Mouse (Mus musculus): ENCODE results near the gene Nfia. TPM values are rescaled to one million over a fixed set of nuclear protein-coding genes. Genes with fewer than 3 reads are reported as not detected.

Gene Nfia
- 10 to 100 TPM; 11.0 to 19.2 (median 15.7) TPM for polyA plus RNA-seq (2017; shearing (Covaris generic))

- peak; percentile 1 for ATAC-seq
Measured at GRCm38 (mm10) chr4:97772641-97773040, at the start of gene Nfia. Nfia (plus strand) TSS chr4:97772734.

- no peak for ATAC-seq
Measured at GRCm38 (mm10) chr4:97723374-97723773, 49.2 kb upstream of the Nfia start.

GRCm38 (mm10) chr4:97728520-97728919 is 44.0 kb upstream of the Nfia start:
- no peak for ATAC-seq

DNA sequence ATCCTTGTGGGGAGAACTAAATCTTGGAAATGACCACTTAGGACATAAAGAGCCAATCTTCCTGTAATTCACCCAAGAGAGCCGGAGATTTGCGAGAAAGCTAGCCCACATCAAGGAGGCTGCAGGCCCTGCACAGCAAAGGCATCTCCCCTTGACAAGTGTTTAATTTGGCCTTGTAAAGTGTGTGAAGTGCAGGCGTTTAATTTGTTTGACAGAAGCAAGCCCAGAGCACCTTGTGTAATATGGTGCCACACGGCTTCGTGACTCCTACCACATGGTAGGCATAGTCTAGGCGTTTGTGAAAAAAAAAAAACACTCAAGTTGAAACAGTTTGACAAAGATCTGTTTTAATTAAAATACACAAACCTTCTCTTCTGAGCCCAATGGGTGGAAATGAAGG is 42.5 kb upstream of the Nfia start:
- no peak for ATAC-seq

DNA sequence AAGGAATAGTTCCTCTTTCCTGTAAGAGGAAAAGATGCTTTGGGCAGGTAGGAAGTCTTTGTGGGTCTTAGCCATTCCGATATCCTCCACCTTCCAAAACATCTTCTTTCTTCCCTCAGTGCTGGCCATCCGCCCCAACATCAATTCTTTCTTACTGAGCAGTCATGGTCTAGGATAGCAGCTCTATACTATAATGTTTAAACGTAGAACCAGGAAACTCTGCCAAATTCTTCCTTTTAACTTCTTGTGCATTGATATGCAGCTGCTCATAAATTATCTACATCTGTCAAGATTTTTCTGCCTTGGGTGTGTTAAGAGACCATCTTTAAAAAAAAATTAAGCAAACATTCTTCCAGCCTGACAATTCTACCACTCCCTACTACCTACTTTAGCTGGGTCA is 42.1 kb upstream of the Nfia start:
- no peak for ATAC-seq

DNA sequence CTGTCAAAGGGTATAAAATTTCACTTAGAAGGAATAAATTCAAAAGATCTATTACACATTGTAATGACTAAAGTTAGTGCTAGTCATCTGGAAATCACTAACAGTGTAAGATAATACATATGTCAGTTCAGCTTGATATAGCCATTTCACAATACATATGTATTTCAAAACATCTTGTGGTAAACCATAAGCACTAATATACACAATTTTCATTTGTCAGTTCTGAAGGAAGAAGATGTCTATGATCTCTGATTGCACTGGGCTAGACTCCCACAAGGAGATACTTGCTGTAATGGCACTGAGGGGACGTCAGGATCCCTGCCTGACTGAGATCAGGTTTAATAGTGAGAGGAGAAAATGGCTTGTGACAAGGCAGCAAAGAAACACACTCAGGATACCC is 39.1 kb upstream of the Nfia start:
- no peak for ATAC-seq

- no peak for ATAC-seq
Measured at GRCm38 (mm10) chr4:97743932-97744331, 28.6 kb upstream of the Nfia start.

GRCm38 (mm10) chr4:97745296-97746105 is 27.0 kb upstream of the Nfia start:
- peak; percentile 84 for ATAC-seq

DNA sequence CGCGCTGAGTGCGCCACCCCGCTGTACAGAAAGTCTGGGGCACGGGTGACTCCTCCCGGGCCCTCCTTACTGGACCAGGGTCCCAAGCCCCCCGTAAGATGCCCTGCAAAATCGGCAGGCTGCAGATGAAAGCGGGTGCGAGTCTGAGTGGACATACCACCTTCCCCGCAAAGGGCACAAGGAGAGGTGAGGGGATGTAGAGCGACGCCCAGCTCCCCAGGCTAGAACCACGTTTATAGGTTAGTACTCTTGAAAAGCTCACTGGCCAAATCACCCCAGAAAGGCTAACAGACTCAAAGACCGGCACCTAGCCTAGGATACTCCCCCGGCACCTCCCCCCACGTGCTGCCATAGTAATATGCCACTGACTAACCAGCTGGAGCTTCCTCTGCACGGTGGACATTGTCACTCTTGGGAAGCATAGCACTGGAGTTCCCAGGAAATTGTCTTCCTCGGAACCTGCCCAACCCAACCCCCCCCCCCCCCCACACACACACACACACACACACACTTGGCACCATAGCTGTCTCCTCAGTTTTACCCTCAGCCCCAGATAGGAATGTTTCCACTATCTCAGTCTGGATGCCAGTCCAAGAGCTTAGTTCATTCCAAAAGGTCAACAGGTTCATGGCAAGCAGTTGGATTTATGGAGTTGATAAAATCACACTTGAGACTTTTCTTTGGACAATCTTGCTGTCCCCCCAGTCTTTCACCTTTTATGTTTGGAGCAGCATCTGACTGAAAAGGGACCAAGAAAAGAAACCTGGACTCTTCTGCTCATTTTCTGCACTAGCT is 26.2 kb upstream of the Nfia start:
- ATAC-seq = no peak

DNA sequence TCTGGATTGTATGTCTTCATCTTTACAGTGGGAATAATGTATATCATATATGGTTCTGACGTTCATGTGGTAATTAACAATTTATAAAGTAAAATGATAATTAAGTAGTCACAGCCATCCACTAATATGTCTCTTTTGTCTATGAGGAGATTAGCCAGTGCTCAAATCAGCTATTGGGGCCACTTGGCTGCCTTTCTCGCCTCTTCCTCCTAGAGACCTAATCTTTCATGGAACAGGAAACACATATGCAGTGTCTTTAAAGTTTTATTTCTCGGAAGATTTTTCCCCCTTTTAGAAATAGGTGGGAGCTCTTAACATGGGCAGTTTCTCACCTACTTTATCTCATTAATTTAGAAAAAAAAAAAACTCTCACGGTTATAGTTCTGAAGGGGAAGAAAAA is 22.1 kb upstream of the Nfia start:
- ATAC-seq = no peak

GRCm38 (mm10) chr4:97751030-97751482 is 21.5 kb upstream of the Nfia start:
- peak; percentile 87 for ATAC-seq

GRCm38 (mm10) chr4:97751483-97752251 is 20.9 kb upstream of the Nfia start:
- ATAC-seq = peak; percentile 55

- ATAC-seq = no peak
Measured at GRCm38 (mm10) chr4:97752276-97753010, 20.1 kb upstream of the Nfia start.

DNA sequence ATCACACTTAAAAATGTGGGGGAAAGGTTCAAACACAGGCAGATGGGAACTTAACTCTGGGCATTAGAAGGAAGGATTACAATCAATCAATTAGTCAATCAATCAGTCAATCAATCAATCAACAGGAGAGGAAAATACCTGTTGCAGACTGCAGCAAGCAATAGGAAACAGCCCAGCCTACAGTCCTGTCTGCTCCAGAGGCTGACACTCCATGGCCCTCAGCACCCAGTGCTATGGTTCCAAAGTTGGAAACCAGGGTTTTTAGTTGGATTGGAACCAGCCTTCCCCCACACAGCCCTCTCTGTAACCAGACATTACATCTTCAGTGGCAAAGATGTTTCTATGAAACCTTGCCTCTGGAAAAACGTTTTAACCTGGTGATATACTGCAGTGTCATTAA is 19.0 kb upstream of the Nfia start:
- ATAC-seq = no peak

- ATAC-seq = no peak
Measured at GRCm38 (mm10) chr4:97754241-97754640, 18.3 kb upstream of the Nfia start.

GRCm38 (mm10) chr4:97757207-97757977 is 15.1 kb upstream of the Nfia start:
- ATAC-seq = peak; percentile 64

GRCm38 (mm10) chr4:97757978-97758461 is 14.5 kb upstream of the Nfia start:
- ATAC-seq = peak; percentile 54

GRCm38 (mm10) chr4:97758661-97759060 is 13.9 kb upstream of the Nfia start:
- ATAC-seq = no peak

DNA sequence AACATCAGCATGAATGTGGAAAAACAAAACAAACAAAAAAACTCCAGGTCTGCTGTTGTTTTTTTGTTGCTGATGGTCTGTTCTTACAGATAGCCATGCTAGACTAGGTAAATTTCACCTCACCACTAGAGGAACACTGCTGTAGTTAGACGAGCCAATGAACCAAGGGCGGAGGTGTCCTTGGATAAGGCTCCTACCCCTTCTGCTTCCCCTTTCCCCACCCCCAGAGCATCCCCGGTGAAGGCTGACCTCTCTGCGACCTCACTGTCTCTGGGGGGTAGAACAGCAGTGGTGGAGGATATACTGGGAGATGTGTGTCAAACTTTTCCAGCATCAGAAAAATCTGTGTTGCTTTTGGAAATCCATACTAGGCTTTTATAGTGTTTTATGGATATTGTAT is 7.9 kb upstream of the Nfia start:
- no peak for ATAC-seq

DNA sequence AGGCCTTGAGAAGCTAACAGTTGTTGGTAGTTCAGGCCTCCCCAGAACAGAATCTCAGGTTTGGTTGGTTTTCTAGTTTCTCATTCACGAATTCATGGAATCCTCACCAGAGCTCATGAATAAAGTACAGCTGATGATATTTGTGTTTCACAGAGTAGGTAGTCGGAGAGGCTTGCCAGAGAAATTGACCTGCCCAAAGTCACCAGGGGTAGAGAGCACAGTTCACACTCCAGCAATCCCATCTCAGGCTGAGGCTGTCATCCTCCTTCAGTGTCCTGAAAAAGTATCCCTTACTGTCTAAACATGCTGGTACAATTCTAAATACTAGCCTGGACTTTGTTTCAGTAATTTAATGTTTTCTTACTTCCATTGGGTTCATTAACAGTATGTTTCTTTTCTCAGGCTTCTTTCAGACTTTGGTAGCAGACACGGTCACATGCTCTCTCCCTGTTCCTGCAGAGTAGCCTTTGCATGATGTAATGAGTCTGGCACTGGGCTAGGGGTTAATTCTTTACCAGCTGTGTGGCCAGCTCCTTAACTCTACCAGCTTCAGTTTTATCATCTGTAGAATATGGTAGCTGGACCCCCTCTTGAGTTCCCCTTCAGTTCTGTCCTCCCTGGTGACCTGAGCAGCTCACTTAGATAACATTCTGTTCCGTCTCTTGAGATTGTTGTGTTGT is 7.1 kb upstream of the Nfia start:
- ATAC-seq = no peak

GRCm38 (mm10) chr4:97766100-97766499 is 6.4 kb upstream of the Nfia start:
- ATAC-seq = no peak

Measured in inflammation-experienced regulatory T-cells, adult 6 months (primary cell).